Mouse (Mus musculus): ENCODE data around the gene Pja2. TPM values are rescaled to one million over a fixed set of nuclear protein-coding genes. Genes with fewer than 3 reads are reported as not detected.

The Pja2 gene
- 23.1 TPM for polyA plus RNA-seq (2017; shearing (Covaris generic))

GRCm38 (mm10) chr17:64331898-64332769, at the start of gene Pja2:
Pja2 (minus strand) TSS chr17:64331916.

All from naive thymus-derived CD4-positive, alpha-beta T cell, adult 5 months (primary cell).